Mouse (Mus musculus): ENCODE results near the gene Rnf208.
A peak's percentile ranks its signal among the peaks of the same experiment; 100 is the strongest.

- TF ChIP-seq CTCF (IDR thresholded peaks at IDR 0.05; ENCODE audit: borderline replicate concordance, insufficient read depth, low read depth, low read length) (no peak; the same call in 1 of the 2 replicates), POLR2A (IDR thresholded peaks at IDR 0.05; ENCODE audit: borderline replicate concordance, insufficient read depth, low read length) (peak; percentile 48; the same call in 1 of the 2 replicates)
Measured at GRCm38 (mm10) chr2:25264851-25265250, 22.8 kb downstream of the Rnf208 start.

Data from cerebellum, adult 2 months (tissue).